Mouse (Mus musculus) kidney, postnatal 4 days (tissue): ENCODE results near the gene Fbxo21.

Experiments used
- DNase-seq, 2 experiments: peaks; one replicate each; pipeline ENCODE4 v3.0.0; 2021; ENCODE audit warnings: mixed read lengths in 2 of 2

Fbxo21 gene

DNA sequence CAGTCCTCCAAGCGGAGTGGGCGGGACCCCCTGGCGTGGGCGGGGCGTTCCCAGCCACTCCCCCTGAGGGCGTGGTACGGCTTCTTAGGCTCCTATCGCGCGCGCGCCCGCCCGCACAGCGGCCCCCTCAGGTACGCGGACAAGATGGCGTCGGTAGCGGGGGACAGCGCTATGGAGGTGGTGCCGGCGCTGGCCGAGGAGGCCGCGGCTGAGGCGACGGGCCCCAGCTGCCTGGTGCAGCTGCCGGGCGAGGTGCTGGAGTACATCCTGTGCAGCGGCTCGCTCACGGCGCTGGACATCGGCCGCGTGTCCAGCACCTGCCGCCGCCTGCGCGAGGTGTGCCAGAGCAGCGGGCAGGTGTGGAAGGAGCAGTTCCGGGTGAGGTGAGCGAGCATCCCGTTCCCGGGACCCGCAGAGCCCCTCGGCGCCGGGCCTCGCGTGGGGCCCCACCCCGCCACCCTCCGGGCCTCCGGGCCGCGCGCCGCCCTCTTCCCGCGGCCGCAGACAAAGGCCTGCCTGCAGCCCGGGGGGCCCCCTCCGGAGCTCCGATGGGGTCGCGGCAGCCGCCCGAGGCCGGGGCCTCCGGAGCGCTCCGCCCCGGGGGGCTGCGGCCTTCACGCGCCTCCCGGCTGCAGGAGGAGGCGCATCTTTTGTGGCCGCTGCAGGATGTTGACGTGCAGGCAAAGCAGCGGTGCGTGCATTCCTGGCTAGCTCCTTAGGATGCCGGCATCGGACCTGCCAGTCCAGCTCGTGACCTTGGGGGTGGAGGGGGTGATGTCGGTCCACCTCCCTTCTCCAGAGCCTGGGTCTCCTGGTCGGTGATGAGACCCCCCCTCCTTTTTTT lies at the start of gene Fbxo21:
Gene Fbxo21, plus strand, starts transcription at position 74 of the 844 bp plus-strand sequence.
- peak; percentile 99 for DNase-seq

DNA sequence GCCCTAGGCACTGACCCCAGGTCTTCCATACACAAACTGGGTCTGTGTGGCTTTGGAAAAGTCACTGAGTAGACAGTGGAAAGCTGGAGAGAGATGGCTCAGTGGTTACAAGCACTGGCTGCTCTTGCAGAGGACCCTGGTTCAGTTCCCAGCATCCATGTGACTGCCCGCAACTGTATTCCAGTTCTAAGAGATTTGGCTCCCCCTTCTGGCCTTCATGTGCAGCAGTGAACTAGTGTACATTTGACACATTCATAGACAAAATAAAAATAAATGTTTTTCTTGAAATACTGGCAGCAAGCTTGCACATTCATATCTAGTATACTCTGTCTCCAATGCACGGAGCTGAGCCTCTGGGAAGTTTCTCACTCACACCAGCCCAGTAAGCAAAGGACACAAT lies 48.0 kb upstream of the Fbxo21 start:
- no peak for DNase-seq

- DNase-seq, result no peak
These were observed 44.3 kb upstream of the Fbxo21 start for GRCm38 (mm10) chr5:117932222-117932621.

DNA sequence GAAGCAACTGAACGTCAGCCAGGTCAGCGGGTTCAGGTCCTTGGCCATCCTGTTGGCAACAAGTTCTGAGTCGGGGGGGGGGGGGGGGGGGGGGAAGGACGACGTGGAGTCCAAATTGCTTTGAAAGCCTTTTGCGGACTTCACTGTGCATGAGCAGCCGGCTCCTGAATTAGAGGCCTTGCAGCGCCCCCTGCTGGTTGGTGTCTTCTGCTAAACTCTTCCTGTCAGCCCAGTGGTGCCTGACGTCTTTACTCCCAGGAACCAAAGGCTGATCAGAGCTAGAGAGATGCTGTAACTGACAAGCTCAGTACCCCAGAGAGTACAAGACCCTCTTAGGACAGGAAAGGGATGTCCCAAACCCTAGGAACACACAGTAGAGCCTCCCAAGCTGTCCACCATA lies 43.7 kb upstream of the Fbxo21 start:
- DNase-seq, result peak; percentile 95 to 96

GRCm38 (mm10) chr5:117936346-117936745 lies 40.2 kb upstream of the Fbxo21 start:
- no peak for DNase-seq

DNA sequence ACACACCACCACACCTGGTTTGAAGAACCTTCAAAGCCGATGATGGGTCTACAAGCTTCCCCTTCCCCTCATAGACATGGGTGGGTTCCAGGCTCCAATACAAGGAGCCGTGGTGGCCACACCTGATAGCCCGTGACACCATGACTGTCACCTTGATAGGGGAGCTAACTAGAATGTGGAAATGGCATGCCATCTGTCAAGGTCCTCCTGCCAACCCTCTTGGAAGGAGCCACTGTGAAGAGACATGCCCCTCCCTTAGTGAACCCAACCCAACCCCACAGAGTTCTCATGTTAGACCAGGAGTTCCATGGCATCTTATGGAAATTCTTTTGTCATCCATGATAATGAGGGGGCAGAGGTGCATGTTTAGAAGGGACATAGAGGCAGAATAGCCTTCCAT lies 39.3 kb upstream of the Fbxo21 start:
- DNase-seq, result no peak

- DNase-seq, result peak; percentile 82 to 83
These were observed 38.3 kb upstream of the Fbxo21 start for GRCm38 (mm10) chr5:117938182-117938581.

GRCm38 (mm10) chr5:117939402-117939801 lies 37.1 kb upstream of the Fbxo21 start:
- DNase-seq, result no peak

- no peak for DNase-seq
These were observed 35.0 kb upstream of the Fbxo21 start for GRCm38 (mm10) chr5:117941552-117941951.

DNA sequence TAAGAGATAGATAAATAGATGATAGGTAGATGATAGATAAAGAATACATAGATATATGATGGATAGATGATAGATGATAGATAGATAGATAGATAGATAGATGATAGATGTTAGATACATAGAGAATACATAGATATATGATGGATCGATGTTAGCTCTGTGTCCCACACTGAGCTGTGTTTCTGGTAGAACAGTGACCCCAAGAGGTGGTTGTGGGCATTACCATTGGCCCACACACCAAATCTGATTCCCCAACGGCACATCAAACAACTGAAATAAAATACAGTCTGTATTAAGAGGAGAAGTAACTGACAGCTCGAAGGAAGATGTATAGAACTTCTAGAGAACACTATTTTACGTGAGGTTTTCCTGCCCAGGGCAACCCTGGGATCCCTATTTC lies 29.9 kb upstream of the Fbxo21 start:
- peak; percentile 69 for DNase-seq

- DNase-seq, result no peak
These were observed 27.1 kb upstream of the Fbxo21 start for GRCm38 (mm10) chr5:117949393-117949792.

DNA sequence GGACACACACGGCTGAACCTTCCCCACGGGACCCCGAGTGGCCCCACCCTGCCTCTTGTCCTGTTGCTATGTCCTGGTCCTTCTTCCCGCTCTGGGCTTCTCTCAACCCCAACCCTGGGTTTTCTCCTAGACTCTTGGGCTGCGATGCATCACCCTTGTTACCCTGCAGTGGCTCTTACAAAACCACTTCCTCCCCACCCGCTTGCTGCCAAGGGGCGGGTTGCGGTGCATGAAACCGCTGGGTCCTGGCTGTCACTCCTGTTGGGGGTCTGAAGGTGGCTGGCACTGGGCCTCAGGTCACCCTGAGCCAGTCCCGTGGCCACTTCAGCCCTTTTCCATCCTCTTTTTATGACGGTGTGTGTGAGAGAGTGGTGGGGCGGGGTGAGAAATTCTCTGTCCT lies 22.6 kb upstream of the Fbxo21 start:
- no peak for DNase-seq

GRCm38 (mm10) chr5:117954429-117954828 lies 22.1 kb upstream of the Fbxo21 start:
- DNase-seq, result no peak

GRCm38 (mm10) chr5:117955675-117956420 lies 20.7 kb upstream of the Fbxo21 start:
- peak; percentile 47 to 61 for DNase-seq

DNA sequence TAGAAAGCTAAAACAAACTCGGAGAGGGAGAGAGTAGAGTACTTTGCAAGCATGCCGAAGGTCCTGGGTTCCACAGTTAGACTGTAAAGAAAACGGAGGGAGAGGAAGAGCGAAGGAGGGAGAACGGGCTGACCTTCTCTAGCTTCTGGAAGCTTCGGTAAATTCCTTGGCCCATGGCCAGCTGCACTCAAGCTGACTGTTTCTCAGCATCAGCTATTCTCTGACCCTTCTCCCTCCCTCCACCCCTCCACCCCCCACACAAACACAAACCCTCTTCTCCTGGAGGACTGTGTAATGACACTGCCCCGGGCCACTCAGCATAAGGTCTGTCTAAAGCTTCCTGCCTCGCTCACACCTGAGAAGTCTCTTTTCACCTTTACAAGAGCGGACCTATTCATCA lies 11.8 kb upstream of the Fbxo21 start:
- peak; percentile 60 to 71 for DNase-seq

- no peak for DNase-seq
These were observed 9.6 kb upstream of the Fbxo21 start for GRCm38 (mm10) chr5:117966956-117967355.

GRCm38 (mm10) chr5:117967659-117968069 lies 8.9 kb upstream of the Fbxo21 start:
- no peak for DNase-seq

DNA sequence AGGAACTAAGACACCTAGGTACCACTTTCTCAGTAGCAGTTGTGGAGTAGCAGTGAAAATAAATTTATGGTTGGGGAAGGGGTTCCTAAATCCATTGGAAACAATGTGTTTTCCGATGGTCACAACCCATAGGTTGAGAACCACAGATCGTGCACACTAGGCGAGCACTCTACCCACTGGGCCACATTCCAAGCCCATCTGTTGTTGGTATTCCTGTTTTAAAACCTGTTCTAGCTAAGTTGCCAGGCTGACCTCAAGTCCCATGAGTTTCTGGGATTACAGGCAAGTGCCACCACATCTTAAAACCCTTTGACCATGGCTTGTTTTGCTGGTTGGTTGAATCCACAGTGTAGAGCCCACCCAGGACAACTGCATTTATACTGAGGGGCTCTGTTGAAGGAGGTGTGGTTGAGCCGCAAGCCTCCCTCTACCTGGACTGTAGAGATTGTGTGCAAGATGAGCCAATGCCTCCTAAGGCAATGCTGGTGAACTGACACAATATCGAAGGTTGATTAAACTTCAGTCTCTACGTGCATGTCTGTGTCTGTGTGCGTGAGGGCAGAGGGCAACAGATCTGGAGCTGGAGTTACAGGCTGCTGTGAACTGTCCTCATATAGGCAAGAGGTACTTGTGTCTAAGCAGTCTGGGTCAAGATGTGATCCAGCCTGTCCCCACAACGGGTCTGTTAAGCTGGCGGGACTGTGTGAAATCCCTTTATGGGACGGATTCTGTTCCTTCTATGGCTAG lies 6.7 kb upstream of the Fbxo21 start:
- DNase-seq, result no peak

DNA sequence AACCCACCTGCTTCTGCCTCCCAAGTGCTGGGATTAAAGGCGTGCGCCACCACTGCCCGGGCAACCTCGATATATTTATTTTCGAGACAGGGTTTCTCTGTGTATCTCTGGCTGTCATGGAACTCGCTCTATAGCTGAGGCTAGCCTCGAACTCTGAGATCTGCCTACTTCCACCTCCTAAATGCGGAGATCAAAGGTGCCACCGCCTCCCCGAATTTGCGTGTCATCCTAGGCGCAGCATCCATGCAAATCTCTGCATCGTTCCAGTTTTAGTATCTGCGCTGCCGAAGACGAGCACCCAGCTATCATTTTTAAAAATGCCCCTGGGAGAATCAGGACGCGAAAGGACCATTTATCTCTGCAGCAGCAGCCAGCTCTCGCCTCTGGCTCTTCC lies 270 bp upstream of the Fbxo21 start:
- DNase-seq, result no peak

DNA sequence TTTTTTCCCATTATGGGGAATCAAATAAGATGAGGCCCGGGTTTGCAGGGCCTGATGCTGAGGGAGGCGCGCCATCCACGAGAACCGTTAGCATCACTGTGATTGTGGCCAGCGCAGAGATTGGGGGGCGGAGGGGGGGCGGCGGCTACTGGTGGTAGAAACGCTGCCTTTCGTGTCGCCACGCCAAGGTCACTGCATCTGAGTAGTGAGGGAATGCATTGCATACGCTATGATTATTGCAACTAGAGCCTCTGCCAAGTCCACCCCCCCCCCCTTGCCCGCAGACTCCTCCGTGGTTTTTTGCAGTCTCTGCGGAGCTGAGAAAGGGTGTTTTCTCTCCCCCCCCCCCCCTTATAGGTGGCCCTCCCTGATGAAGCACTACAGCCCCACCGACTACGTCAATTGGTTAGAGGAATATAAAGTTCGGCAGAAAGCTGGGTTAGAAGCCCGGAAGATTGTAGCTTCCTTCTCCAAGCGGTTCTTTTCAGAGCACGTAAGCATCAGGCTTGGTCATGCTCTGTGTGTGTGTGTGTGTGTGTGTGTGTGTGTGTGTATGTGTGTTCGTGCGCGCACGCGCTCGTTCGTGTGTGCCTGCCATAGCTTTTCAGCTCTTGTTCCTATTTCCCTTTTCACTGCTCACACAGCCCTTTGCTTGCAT lies 1.1 kb downstream of the Fbxo21 start:
- DNase-seq, result peak; percentile 47 to 65

DNA sequence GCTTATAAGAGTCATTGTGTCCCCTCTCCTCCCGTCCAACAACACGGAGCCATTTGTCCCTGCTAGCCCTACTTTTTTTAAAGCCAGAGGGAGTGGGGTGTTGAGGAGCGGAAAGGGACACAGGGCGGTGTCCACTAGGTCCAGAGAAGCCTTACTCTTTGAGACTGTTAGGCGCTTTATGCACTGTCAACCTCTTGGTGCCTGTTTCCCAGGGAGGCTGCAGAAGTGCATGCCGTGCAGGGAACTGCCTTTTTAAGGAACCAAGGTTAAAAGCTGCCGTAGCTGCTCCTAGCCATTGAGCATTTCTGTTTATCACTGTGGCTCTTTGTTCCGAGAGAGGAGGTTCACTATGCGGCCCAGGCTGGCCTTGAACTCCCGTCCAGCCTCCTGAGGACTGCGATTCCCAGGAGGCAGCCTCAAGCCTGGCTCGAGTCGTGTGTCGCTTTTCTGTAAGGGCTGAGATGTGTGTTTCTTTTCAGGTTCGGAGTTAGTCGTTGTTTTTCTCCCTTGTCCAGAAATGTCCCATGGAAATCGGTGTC lies 1.7 kb downstream of the Fbxo21 start:
- DNase-seq, result no peak

DNA sequence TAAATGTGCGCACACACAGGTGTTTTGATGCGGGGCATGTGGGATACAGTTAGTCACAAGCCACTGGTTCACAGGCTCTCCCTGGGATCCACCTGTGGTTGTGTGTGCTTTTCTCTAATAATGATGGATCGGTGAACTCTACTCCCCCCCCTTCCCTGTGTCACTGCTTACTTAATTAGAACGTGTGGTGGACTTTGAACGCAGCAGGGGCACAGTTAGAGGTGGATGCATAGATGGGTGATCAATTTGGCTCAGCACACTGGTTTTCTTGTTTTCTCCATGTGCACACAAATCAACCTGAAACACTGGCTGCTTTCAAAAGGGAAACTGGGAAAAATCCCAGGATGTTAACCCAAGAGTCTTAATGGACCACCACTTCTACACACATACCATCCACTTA lies 2.6 kb downstream of the Fbxo21 start:
- DNase-seq, result peak in 1 of 2 experiments; percentile 34

DNA sequence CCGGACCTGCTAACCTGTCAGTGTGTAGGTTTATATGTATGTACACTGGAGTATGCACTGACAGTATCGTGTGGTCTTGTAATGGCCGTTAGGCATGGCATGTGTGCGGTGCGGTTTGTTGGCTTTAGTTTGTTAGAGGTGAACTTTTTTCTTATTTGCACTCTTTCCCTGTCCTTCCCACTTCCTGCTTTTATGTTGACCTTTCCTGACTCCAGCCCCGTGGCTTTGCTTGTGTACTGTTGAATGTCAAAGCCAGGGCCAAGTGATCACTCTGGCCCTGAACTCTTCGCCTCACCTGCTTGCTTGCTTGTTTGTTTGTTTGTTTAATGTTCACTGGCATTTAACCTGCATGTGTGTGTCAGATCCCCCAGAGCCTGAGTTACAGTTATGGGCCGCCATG lies 4.4 kb downstream of the Fbxo21 start:
- no peak for DNase-seq
